Comparison of ENCODE assay signal across 7 mouse cellular contexts in genomic region chr5:24651768-24652752, GRCm38 (mm10). TPM values are rescaled to one million over a fixed set of nuclear protein-coding genes. Genes with fewer than 3 reads are reported as not detected.
A peak's percentile ranks its signal among the peaks of the same experiment; 100 is the strongest.
DNase-seq lines count a peak whose midpoint lies in the region; ATAC-seq lines count a peak whose summit lies in the region.

No protein-coding gene starts in this region.

- DNase-seq in adrenal gland, adult (ENCODE audit: inconsistent age in 2 of 2, low spot score in 1 of 2) = peak; percentile 84 to 94
- DNase-seq in embryo, embryonic 10 days (ENCODE audit: low spot score) = peak; percentile 87
- peak; percentile 81 for DNase-seq in gastrocnemius, postnatal 14 days
- DNase-seq in left cerebral cortex, postnatal 25 days (ENCODE audit: low spot score in 2 of 2) = peak; percentile 89 to 91
- DNase-seq in midbrain, embryonic 11.5 days (ENCODE audit: low spot score, missing footprints) = peak; percentile 99
- DNase-seq in skeletal muscle tissue, adult 2 months (ENCODE audit: low read depth, low spot score) = peak; percentile 72

- H3K4me2 ChIP-seq in intestine, embryonic 15.5 days (replicated peaks) = no peak overlapping the region
- no peak overlapping the region for H3K4me2 ChIP-seq in midbrain, embryonic 11.5 days

- no peaks in the 10 kb centered on the region for H3K27me3 ChIP-seq in intestine, embryonic 15.5 days (replicated peaks)
- no peaks in the 10 kb centered on the region; the same call in 1 of the 2 replicates for H3K27me3 ChIP-seq in midbrain, embryonic 11.5 days (ENCODE audit: control insufficient read depth, insufficient read depth, low read length)

- H3K9me3 ChIP-seq in intestine, embryonic 15.5 days = no peaks in the 10 kb centered on the region
- no peaks in the 10 kb centered on the region for H3K9me3 ChIP-seq in midbrain, embryonic 11.5 days (ENCODE audit: control insufficient read depth, low read length)

- H3K9ac ChIP-seq in intestine, embryonic 15.5 days = no peak overlapping the region
- no peak overlapping the region for H3K9ac ChIP-seq in midbrain, embryonic 11.5 days (ENCODE audit: low read length)

- H3K4me3 ChIP-seq in intestine, embryonic 15.5 days (replicated peaks) = no peak overlapping the region
- H3K4me3 ChIP-seq in midbrain, embryonic 11.5 days (ENCODE audit: low read depth, low read length) = no peak overlapping the region

- peak; percentile 68 for ATAC-seq in intestine, embryonic 15.5 days
- peak; percentile 83 for ATAC-seq in midbrain, embryonic 11.5 days (ENCODE audit: low FRiP score)

- no peaks in the 10 kb centered on the region for H3K36me3 ChIP-seq in intestine, embryonic 15.5 days
- H3K36me3 ChIP-seq in midbrain, embryonic 11.5 days (ENCODE audit: control insufficient read depth, insufficient read depth, low read length) = no peaks in the 10 kb centered on the region

- no peak overlapping the region for H3K27ac ChIP-seq in intestine, embryonic 15.5 days
- H3K27ac ChIP-seq in midbrain, embryonic 11.5 days (ENCODE audit: low read depth, low read length) = no peak overlapping the region

- 0 out of 2 replicates have a peak, but pooled peaks cover 4% of the 10 kb centered on the region for H3K4me1 ChIP-seq in intestine, embryonic 15.5 days (replicated peaks)
- H3K4me1 ChIP-seq in midbrain, embryonic 11.5 days (ENCODE audit: control insufficient read depth, insufficient read depth, low read length) = no peaks in the 10 kb centered on the region

- WGBS in intestine, embryonic 15.5 days = 31% methylated on average over 25 of the region's 25 CpGs
- 34% methylated on average over 25 of the region's 25 CpGs for WGBS in midbrain, embryonic 11.5 days

- intact Hi-C loops in gastrocnemius, postnatal 14 days (cut with DNase I; ENCODE audit: low total_unique reads) = loop anchor here (5.0 to 10.0 kb wide), 3 partner anchors 55 to 170 kb away; no protein-coding TSS in a partner anchor
- intact Hi-C loops in left cerebral cortex, postnatal 25 days (cut with DNase I) = loop anchor here (2.0 to 5.0 kb wide), 3 partner anchors 49 to 140 kb away; no protein-coding TSS in a partner anchor

RNA-seq across cellular contexts. Expression of gene Smarcd3, which starts 27.8 kb away (rescaled TPM):
- 100 to 1,000 TPM in 1 of 2 experiments, 10 to 100 TPM in 1; 95.1 to 113 TPM for total RNA-seq in gastrocnemius, postnatal 14 days (2021)
- polyA plus RNA-seq in intestine, embryonic 15.5 days (2015; fragmentation: Nextera tagmentation; extraction: Ambion mirVana) = 15.5 and 18.4 TPM in 2 replicates
- 100 to 1,000 TPM in 1 of 2 experiments, 10 to 100 TPM in 1; 93.4 to 105 TPM for total RNA-seq in left cerebral cortex, postnatal 25 days (2021)
- polyA plus RNA-seq in midbrain, embryonic 11.5 days (2014; fragmentation: Nextera tagmentation; extraction: Ambion mirVana) = 56.8 and 60.2 TPM in 2 replicates

RNA-seq across cellular contexts. Expression of gene Nub1, which starts 33.3 kb away (rescaled TPM):
- total RNA-seq in gastrocnemius, postnatal 14 days (2021) = 10 to 100 TPM; 21.7 to 23.6 TPM
- 26.8 and 29.0 TPM in 2 replicates for polyA plus RNA-seq in intestine, embryonic 15.5 days (2015; fragmentation: Nextera tagmentation; extraction: Ambion mirVana)
- total RNA-seq in left cerebral cortex, postnatal 25 days (2021) = 10 to 100 TPM; 70.2 to 76.1 TPM
- polyA plus RNA-seq in midbrain, embryonic 11.5 days (2014; fragmentation: Nextera tagmentation; extraction: Ambion mirVana) = 36.8 and 38.8 TPM in 2 replicates
